Mouse (Mus musculus): ENCODE data around the gene Fos. TPM values are rescaled to one million over a fixed set of nuclear protein-coding genes. Genes with fewer than 3 reads are reported as not detected.

The Fos gene
- total RNA-seq (2014; fragmentation: Nextera tagmentation) (2.8 and 16.5 TPM in 2 replicates), total RNA-seq (2017) (257 and 293 TPM in 2 replicates)

GRCm38 (mm10) chr12:85473481-85474297 is at the start of gene Fos:
Fos (plus strand) TSS chr12:85473890.
- ATAC-seq (replicated peaks; ENCODE audit: low FRiP score, low TSS enrichment, poor library complexity, severe bottlenecking): peak; percentile 78

- no peak for ATAC-seq (replicated peaks; ENCODE audit: low FRiP score, low TSS enrichment, poor library complexity, severe bottlenecking)
Measured at GRCm38 (mm10) chr12:85425721-85426120, 48.0 kb upstream of the Fos start.

GRCm38 (mm10) chr12:85426126-85426525 is 47.6 kb upstream of the Fos start:
- no peak for ATAC-seq (replicated peaks; ENCODE audit: low FRiP score, low TSS enrichment, poor library complexity, severe bottlenecking)

GRCm38 (mm10) chr12:85427802-85428201 is 45.9 kb upstream of the Fos start:
- ATAC-seq (replicated peaks; ENCODE audit: low FRiP score, low TSS enrichment, poor library complexity, severe bottlenecking): no peak

GRCm38 (mm10) chr12:85429999-85430398 is 43.7 kb upstream of the Fos start:
- no peak for ATAC-seq (replicated peaks; ENCODE audit: low FRiP score, low TSS enrichment, poor library complexity, severe bottlenecking)

- 0 out of 2 replicates have a peak, but pooled peaks have one; percentile 46 for ATAC-seq (replicated peaks; ENCODE audit: low FRiP score, low TSS enrichment, poor library complexity, severe bottlenecking)
Measured at GRCm38 (mm10) chr12:85430434-85430833, 43.3 kb upstream of the Fos start.

GRCm38 (mm10) chr12:85433850-85434249 is 39.8 kb upstream of the Fos start:
- no peak for ATAC-seq (replicated peaks; ENCODE audit: low FRiP score, low TSS enrichment, poor library complexity, severe bottlenecking)

GRCm38 (mm10) chr12:85434526-85434925 is 39.2 kb upstream of the Fos start:
- no peak for ATAC-seq (replicated peaks; ENCODE audit: low FRiP score, low TSS enrichment, poor library complexity, severe bottlenecking)

- ATAC-seq (replicated peaks; ENCODE audit: low FRiP score, low TSS enrichment, poor library complexity, severe bottlenecking): no peak
Measured at GRCm38 (mm10) chr12:85436021-85436621, 37.6 kb upstream of the Fos start.

- no peak for ATAC-seq (replicated peaks; ENCODE audit: low FRiP score, low TSS enrichment, poor library complexity, severe bottlenecking)
Measured at GRCm38 (mm10) chr12:85437172-85437876, 36.4 kb upstream of the Fos start.

- ATAC-seq (replicated peaks; ENCODE audit: low FRiP score, low TSS enrichment, poor library complexity, severe bottlenecking): no peak
Measured at GRCm38 (mm10) chr12:85443456-85443855, 30.2 kb upstream of the Fos start.

GRCm38 (mm10) chr12:85444646-85445045 is 29.0 kb upstream of the Fos start:
- 0 out of 2 replicates have a peak, but pooled peaks have one; percentile 36 for ATAC-seq (replicated peaks; ENCODE audit: low FRiP score, low TSS enrichment, poor library complexity, severe bottlenecking)

- no peak for ATAC-seq (replicated peaks; ENCODE audit: low FRiP score, low TSS enrichment, poor library complexity, severe bottlenecking)
Measured at GRCm38 (mm10) chr12:85447009-85447408, 26.7 kb upstream of the Fos start.

- ATAC-seq (replicated peaks; ENCODE audit: low FRiP score, low TSS enrichment, poor library complexity, severe bottlenecking): no peak
Measured at GRCm38 (mm10) chr12:85447490-85447889, 26.2 kb upstream of the Fos start.

- ATAC-seq (replicated peaks; ENCODE audit: low FRiP score, low TSS enrichment, poor library complexity, severe bottlenecking): no peak
Measured at GRCm38 (mm10) chr12:85449478-85449877, 24.2 kb upstream of the Fos start.

GRCm38 (mm10) chr12:85451693-85452491 is 21.8 kb upstream of the Fos start:
- ATAC-seq (replicated peaks; ENCODE audit: low FRiP score, low TSS enrichment, poor library complexity, severe bottlenecking): no peak

GRCm38 (mm10) chr12:85455065-85456058 is 18.3 kb upstream of the Fos start:
- ATAC-seq (replicated peaks; ENCODE audit: low FRiP score, low TSS enrichment, poor library complexity, severe bottlenecking): peak; percentile 97

GRCm38 (mm10) chr12:85456276-85456675 is 17.4 kb upstream of the Fos start:
- no peak for ATAC-seq (replicated peaks; ENCODE audit: low FRiP score, low TSS enrichment, poor library complexity, severe bottlenecking)

Measured in megakaryocyte-erythroid progenitor cell, adult 5-6 weeks (primary cell).